Mouse (Mus musculus) cerebellum, adult 2 months (tissue): ENCODE data around the gene Galnt15.

Experiments
- CTCF ChIP-seq: fragments of 200-500 bp; IDR thresholded peaks from 2 replicates; pipeline ENCODE4 v1.5.1; 2011; ENCODE audit warnings: low read depth, mild to moderate bottlenecking, control low read depth, low read length, moderate library complexity, borderline replicate concordance; ENCODE audit not compliant: insufficient read depth
- POLR2A ChIP-seq: fragments of 200-500 bp; IDR thresholded peaks from 2 replicates; pipeline ENCODE4 v1.6.1; 2011; ENCODE audit warnings: low read length, control low read depth, borderline replicate concordance; ENCODE audit not compliant: insufficient read depth

DNA sequence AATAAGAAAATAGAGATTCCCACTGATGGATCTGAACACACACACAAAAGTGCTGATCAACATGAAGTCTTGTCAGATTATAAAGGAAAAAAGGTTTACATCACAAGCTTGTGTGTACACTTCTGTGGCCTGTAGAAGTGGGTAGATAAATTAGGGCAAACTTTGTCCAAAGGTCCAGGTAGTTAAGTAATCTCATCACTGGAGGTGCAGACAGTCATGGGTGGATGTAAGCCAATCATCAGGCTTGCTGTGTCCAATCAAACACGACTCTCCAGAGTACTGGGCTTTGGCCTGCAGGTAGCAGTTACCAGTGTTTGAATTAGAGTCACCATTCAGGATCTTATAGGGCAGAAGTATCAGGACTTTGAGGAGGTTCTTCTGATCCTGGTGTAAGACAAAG, 64.2 kb downstream of the Galnt15 start:
- TF ChIP-seq CTCF (no peak), POLR2A (no peak)
